Mouse (Mus musculus): ENCODE results near the gene Tln2.

Tln2 gene

GRCm38 (mm10) chr9:67267276-67267990 lies 292.1 kb downstream of the Tln2 start:
- DNase-seq, result no peak

- no peak for DNase-seq
Measured at GRCm38 (mm10) chr9:67265513-67265912, 294.0 kb downstream of the Tln2 start.

- peak; percentile 66 for DNase-seq
Measured at GRCm38 (mm10) chr9:67264896-67265295, 294.6 kb downstream of the Tln2 start.

- DNase-seq, result no peak
Measured at GRCm38 (mm10) chr9:67260835-67261599, 298.5 kb downstream of the Tln2 start.

- DNase-seq, result no peak
Measured at GRCm38 (mm10) chr9:67250141-67250540, 309.4 kb downstream of the Tln2 start.

- peak; percentile 30 for DNase-seq
Measured at GRCm38 (mm10) chr9:67247365-67247950, 312.0 kb downstream of the Tln2 start.

GRCm38 (mm10) chr9:67245265-67245664 lies 314.2 kb downstream of the Tln2 start:
- no peak for DNase-seq

- no peak for DNase-seq
Measured at GRCm38 (mm10) chr9:67241683-67242082, 317.8 kb downstream of the Tln2 start.

- peak; percentile 65 for DNase-seq
Measured at GRCm38 (mm10) chr9:67240456-67240855, 319.0 kb downstream of the Tln2 start.

- DNase-seq, result no peak
Measured at GRCm38 (mm10) chr9:67236987-67237386, 322.5 kb downstream of the Tln2 start.

GRCm38 (mm10) chr9:67235441-67236217 lies 323.9 kb downstream of the Tln2 start:
- peak; percentile 7 for DNase-seq

- no peak for DNase-seq
Measured at GRCm38 (mm10) chr9:67229033-67229432, 330.5 kb downstream of the Tln2 start.

GRCm38 (mm10) chr9:67220388-67220787 lies 339.1 kb downstream of the Tln2 start:
- peak; percentile 51 for DNase-seq

- DNase-seq, result no peak
Measured at GRCm38 (mm10) chr9:67218001-67218400, 341.5 kb downstream of the Tln2 start.

GRCm38 (mm10) chr9:67214191-67214985 lies 345.1 kb downstream of the Tln2 start:
- no peak for DNase-seq

GRCm38 (mm10) chr9:67213275-67213674 lies 346.2 kb downstream of the Tln2 start:
- DNase-seq, result peak; percentile 84

GRCm38 (mm10) chr9:67211220-67211619 lies 348.3 kb downstream of the Tln2 start:
- DNase-seq, result no peak

GRCm38 (mm10) chr9:67209451-67209850 lies 350.1 kb downstream of the Tln2 start:
- DNase-seq, result no peak

- DNase-seq, result peak; percentile 5
Measured at GRCm38 (mm10) chr9:67208420-67208819, 351.1 kb downstream of the Tln2 start.

GRCm38 (mm10) chr9:67205175-67205574 lies 354.3 kb downstream of the Tln2 start:
- peak; percentile 7 for DNase-seq

- DNase-seq, result no peak
Measured at GRCm38 (mm10) chr9:67196609-67197008, 362.9 kb downstream of the Tln2 start.

GRCm38 (mm10) chr9:67195306-67195705 lies 364.2 kb downstream of the Tln2 start:
- DNase-seq, result no peak

Data from lung, postnatal 14 days (tissue).